Mouse (Mus musculus) kidney, postnatal 36 days (tissue): ENCODE measurements at regions not wholly inside any gene's neighbourhood (a gene's known extent, or its start where the extent isn't known, plus 50 kb on each side); places are given as distances from the start of the nearest gene placed in this dataset.

Experiments
- DNase-seq, 2 experiments: peaks; one replicate each; pipeline ENCODE4 v3.0.0; 2021 to 2022; ENCODE audit warnings: mixed read lengths in 2 of 2

- DNase-seq = no peak
Observed at GRCm38 (mm10) chr13:112134701-112135100, 153.6 kb upstream of the Ankrd55 start.

DNA sequence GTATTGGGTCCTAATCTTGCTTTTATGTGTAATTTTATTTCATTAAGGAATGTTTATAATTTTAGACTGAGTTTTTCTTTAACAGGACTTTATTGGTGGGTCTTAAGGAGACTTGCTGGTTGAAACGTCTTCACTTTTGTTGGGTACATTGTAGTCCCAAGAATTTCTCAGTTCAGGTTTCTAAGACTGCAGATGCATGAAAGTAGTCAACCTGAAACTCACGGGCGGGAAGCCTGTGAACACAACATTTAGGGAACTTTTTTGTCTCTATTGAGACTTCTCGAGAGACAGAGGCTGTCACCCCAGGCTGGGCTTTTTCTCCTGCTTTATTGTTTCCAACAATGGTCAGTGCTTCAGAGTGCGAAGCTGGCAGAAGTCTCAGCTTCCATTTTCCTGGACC is 152.5 kb upstream of the Ankrd55 start:
- DNase-seq = no peak

DNA sequence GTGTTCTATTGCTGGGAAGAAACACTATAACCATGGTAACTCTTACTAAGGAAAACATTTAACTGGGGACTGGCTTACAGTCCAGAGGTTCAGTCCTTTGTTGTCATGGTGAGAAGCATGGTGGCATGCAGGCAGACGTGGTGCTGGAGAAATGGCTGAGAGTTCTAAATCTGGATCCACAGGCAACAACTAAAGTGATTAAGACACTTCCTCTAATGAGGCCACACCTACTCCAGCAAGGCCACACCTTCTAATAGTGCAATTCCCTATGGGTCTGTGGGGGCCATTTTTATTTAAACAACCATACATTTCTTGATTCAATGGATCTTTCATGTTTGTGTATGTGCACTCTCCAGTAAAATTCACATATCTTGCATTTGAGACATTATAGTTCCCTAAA is 151.4 kb upstream of the Ankrd55 start:
- no peak for DNase-seq

GRCm38 (mm10) chr13:112140871-112141270 is 147.4 kb upstream of the Ankrd55 start:
- no peak for DNase-seq

GRCm38 (mm10) chr13:112144393-112145348 is 143.6 kb upstream of the Ankrd55 start:
- no peak for DNase-seq

- peak; percentile 78 to 79 for DNase-seq
Observed at GRCm38 (mm10) chr13:112152614-112153550, 135.4 kb upstream of the Ankrd55 start.

GRCm38 (mm10) chr13:112153681-112154127 is 134.5 kb upstream of the Ankrd55 start:
- peak in 1 of 2 experiments; percentile 18 for DNase-seq

- DNase-seq = no peak
Observed at GRCm38 (mm10) chr13:112159430-112160172, 128.7 kb upstream of the Ankrd55 start.

GRCm38 (mm10) chr13:112160173-112160641 is 128.0 kb upstream of the Ankrd55 start:
- DNase-seq = no peak

GRCm38 (mm10) chr13:112160726-112161125 is 127.5 kb upstream of the Ankrd55 start:
- DNase-seq = no peak

DNA sequence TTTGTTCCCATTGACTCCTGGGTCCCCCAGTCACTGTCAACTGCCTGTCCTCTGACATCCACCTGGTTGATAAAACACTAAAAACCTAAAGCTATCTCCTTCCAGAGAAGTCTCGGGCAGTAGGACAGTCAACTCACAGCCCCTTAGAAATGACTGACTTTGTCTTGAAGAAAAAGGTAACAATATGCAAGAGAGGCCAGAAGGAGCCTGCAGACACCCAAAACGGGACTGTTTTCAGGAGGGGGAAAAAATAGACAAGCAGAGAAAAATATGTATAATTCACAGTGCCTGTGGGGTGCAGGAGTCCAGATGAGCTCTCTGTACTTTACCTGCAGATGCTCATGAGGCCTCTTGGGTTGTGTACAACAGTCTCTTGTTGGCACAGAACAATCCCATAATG is 126.4 kb upstream of the Ankrd55 start:
- no peak for DNase-seq

DNA sequence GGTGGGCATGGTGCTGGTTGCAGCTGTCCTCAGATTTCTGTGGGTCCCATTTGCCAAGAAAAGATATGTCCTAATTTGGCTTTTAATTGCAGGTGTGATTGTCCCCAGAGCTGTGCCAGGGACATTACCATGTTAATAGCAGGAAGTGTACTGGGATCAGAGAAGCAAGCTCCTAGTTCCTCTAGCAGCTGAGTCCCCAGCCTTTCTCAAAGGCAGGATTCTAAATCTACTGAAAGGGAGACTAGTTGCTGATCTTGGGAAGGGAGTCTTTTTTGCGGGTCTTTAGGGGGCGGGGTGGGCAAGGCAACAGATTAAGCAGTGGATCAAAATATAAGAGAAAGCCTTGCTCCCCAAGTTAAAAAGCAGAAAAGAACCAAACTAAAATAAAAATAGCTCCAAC is 122.3 kb upstream of the Ankrd55 start:
- no peak for DNase-seq

- no peak for DNase-seq
Observed at GRCm38 (mm10) chr13:112166338-112166802, 121.9 kb upstream of the Ankrd55 start.

DNA sequence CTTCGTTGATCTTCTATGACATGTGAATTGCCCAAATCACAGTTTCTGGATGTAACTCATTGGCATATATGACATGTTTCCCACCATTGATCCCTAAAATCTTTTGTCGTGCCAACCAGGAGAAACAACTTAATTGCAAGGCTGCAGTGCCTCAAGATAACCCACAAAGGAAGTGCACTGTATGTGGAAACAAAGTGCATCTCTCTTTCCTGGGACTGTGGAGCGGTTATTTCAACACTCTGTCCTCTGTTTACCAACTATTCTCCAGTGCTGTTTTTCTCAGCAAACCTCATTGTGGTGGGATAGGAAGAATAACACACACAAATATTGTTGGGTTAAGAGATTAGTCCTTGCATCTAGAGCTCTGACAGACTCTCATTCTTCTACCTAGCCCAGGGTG is 119.8 kb upstream of the Ankrd55 start:
- DNase-seq = no peak

DNA sequence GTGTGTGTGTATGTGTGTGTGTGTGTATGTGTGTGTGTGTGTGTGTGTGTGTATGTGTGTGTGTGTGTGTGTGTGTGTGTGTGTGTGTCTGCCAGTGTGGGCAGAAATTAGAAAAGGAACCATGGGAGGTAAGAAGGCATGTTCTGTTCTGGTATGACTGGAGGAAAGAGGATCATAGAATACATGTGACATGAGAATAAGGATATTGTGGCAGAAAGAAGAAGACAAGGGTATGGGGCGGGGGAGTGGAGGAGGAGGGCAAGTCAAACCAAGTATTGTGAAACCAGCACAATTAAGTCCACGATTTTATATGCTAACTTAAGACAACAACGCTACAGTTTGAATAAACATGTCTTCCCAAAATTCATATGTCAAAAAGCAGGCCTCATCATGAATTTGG is 117.4 kb upstream of the Ankrd55 start:
- no peak for DNase-seq

- peak in 1 of 2 experiments; percentile 12 for DNase-seq
Observed at GRCm38 (mm10) chr13:112171940-112172715, 116.1 kb upstream of the Ankrd55 start.

DNA sequence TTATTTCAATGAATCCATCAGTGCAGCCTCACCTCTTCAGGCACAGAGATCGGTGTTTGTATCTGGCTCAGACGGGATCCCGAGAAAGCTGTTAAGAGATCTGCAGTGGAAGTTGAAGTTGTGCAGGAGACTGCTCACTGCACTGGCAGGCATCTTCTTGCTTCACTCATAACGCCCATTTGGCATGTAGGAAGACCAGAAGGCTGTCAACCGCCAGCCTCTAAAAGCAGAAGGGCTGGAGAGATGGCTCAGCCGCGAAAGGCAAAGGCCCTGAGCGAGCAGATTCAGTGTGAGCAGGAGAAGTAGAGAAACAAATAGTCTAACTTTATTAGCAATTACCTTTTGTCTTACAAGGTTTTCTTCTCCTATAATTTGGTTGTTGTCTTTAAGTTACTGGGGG is 114.3 kb upstream of the Ankrd55 start:
- DNase-seq = no peak

- no peak for DNase-seq
Observed at GRCm38 (mm10) chr13:112178031-112178430, 110.2 kb upstream of the Ankrd55 start.

GRCm38 (mm10) chr13:112183996-112184395 is 104.3 kb upstream of the Ankrd55 start:
- DNase-seq = no peak

GRCm38 (mm10) chr13:112185116-112185515 is 103.1 kb upstream of the Ankrd55 start:
- DNase-seq = no peak

DNA sequence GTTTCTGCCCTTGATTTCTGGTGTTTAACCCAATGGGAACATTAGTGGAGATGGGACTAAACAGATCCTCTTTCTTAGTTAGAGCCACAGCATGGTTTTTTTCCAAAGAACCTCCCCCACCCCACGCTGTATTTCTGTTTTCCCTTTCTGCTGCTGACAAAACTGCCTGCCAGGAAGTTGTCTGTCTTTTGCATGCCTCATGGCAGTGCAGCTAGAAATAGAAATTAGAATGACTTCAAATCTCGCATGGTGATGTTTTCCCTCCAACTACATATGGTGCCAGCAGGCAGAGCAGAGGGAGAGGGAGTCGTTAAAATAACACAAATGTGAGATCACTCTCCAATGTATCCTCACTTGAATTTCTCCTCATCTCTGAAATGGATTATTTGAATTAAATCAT is 101.0 kb upstream of the Ankrd55 start:
- DNase-seq = no peak
